Mouse (Mus musculus) lung, embryonic 14.5 days (tissue): Measurements from ENCODE around the gene Dupd1. TPM values are rescaled to one million over a fixed set of nuclear protein-coding genes. Genes with fewer than 3 reads are reported as not detected.

Experiments
- ATAC-seq: fragments of 200-750 bp; cut with Nextera tagmentation; 2 replicates; pipeline ENCODE4 v1.8.0; 2017; ENCODE audit warnings: mild to moderate bottlenecking, moderate TSS enrichment, moderate library complexity; ENCODE audit not compliant: insufficient read depth
- DNase-seq: peaks from one replicate; pipeline ENCODE4 v3.0.0-alpha.2; 2015
- H3K27ac ChIP-seq: fragments of 300-500 bp; sonication (generic); 2 replicates; pipeline ENCODE4 v1.5.1; 2014; ENCODE audit warnings: low read depth, mild to moderate bottlenecking, moderate library complexity
- H3K27me3 ChIP-seq: fragments of 300-500 bp; sonication (generic); 2 replicates; pipeline ENCODE4 v1.6.1; 2014; ENCODE audit warnings: low read length, control low read depth; ENCODE audit not compliant: insufficient read depth
- H3K36me3 ChIP-seq: fragments of 300-500 bp; sonication (generic); 2 replicates; pipeline ENCODE4 v1.6.1; 2014; ENCODE audit warnings: control low read depth; ENCODE audit not compliant: insufficient read depth
- H3K4me1 ChIP-seq: fragments of 300-500 bp; sonication (generic); 2 replicates; pipeline ENCODE4 v1.6.1; 2014; ENCODE audit warnings: antibody characterized with exemption, control low read depth; ENCODE audit not compliant: insufficient read depth
- H3K4me2 ChIP-seq: fragments of 300-500 bp; sonication (generic); 2 replicates; pipeline ENCODE4 v1.6.1; 2014; ENCODE audit warnings: mild to moderate bottlenecking
- H3K4me3 ChIP-seq: fragments of 300-500 bp; sonication (generic); 2 replicates; pipeline ENCODE4 v1.5.1; 2014; ENCODE audit warnings: low read depth, low read length
- H3K9ac ChIP-seq: fragments of 300-500 bp; sonication (generic); 2 replicates; pipeline ENCODE4 v1.6.1; 2014
- H3K9me3 ChIP-seq: fragments of 300-500 bp; sonication (generic); 2 replicates; pipeline ENCODE4 v1.6.1; 2016; ENCODE audit warnings: low read depth, low read length, control low read depth
- CTCF ChIP-seq: IDR thresholded peaks from 2 replicates; pipeline ENCODE4 v1.5.1; 2016; ENCODE audit warnings: antibody characterized with exemption, low read depth
- WGBS: fragments of 180-500 bp; shearing (Covaris S2); extraction: QIAGEN DNeasy Blood & Tissue Kit; methylation state at CpG from one replicate; pipeline ENCODE4 v1.1.7; 2014; 5-methylcytosine and 5-hydroxymethylcytosine counted together
- polyA plus RNA-seq: library from polyadenylated mRNA; unstranded; fragments of >200 nt; fragmentation: Nextera tagmentation; extraction: Ambion mirVana; gene quantifications from 2 replicates; pipeline ENCODE4 v1.2.1, GENCODE M21; 2014

The Dupd1 gene
- polyA plus RNA-seq, 1 experiment from 2014 or later = not detected

DNA sequence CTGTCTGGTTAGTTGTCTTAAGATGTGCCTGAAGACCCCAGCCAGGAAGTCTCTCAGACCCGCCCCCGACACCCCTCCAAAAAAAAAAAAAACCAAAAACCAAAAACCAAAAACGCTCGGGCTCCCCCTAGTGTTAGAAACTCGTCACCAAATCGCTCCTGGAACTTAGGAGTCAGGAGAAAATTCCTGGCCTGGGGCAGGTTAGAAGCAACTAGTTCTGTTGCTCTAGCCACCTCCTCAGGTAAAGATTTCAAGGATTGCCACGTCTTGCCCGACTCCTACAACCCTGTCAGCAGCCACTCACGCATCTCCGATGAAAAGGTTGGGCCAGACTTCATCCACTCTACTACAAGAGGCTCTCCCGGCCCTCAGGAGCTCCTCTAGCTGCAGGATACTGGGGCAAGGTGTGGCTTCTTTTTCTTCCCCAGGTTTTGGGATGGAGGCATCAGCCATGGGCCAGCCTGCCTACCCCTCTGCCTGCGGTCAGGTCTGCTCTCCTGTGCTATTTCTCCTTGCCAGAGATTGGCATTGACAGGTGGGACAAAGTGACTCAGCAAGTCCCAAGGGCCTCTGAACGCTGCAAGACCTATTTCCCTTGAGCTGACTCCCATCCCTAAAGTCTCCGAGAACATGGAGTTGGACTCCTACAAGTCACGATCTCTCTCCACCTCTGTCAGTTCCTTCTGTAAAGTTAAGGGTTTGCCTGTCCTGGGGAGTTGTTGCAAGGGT, 33.9 kb upstream of the Dupd1 start:
- H3K4me1 ChIP-seq = peaks cover 6% of the 10 kb centered on the region; the same call in 1 of the 2 replicates
- DNase-seq = peak; percentile 82
- H3K4me2 ChIP-seq = no peak overlapping the region
- TF ChIP-seq CTCF = peak; percentile 62
- H3K27me3 ChIP-seq = no peaks in the 10 kb centered on the region
- WGBS = 39% methylated on average over 15 of the region's 15 CpGs
- no peaks in the 10 kb centered on the region for H3K36me3 ChIP-seq
- no peak overlapping the region for H3K4me3 ChIP-seq
- H3K9me3 ChIP-seq = no peaks in the 10 kb centered on the region
- no peak for ATAC-seq
- no peak overlapping the region for H3K27ac ChIP-seq
- H3K9ac ChIP-seq = no peak overlapping the region

DNA sequence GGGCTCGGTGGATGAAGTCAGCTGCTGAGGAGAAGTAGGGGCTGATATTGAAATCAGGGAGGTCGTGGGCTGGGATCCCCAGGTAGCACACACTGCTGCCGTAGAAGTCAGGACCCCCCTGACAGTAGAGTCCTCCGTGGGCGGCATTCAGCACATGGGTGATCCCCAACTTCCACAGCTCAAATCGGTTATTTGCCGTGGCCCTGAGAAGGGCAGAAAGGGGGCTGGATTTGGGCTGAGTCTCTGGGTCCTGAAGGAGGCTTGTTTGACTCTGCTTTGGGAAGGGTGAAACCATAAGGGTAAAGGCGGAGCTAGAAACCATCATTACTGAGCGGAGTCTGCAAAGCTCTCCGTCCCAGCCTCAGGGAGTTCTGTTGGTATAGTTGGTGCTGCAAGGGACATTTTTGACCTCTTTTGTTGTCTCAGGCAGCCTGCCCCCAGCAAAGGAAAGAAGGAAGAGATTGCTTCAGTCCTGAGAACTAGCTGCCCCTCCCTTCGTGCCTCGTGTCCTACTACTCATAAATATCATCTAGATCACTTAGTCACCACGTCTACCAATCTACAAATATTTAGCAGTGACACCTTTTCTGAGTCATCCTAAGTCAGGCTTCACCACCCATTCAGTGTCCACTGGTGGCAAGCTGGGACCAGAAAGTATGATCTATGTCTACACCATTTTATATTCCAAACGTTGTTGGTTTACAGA, 33.2 kb upstream of the Dupd1 start:
- no peaks in the 10 kb centered on the region for H3K36me3 ChIP-seq
- H3K27me3 ChIP-seq = no peaks in the 10 kb centered on the region
- H3K4me2 ChIP-seq = no peak overlapping the region
- DNase-seq (no peak), ATAC-seq (no peak)
- no peak overlapping the region for H3K27ac ChIP-seq
- WGBS = 67% methylated on average over 14 of the region's 14 CpGs
- H3K9ac ChIP-seq = no peak overlapping the region
- H3K4me3 ChIP-seq = no peak overlapping the region
- peaks cover 6% of the 10 kb centered on the region; the same call in 1 of the 2 replicates for H3K4me1 ChIP-seq
- no peak for TF ChIP-seq CTCF
- H3K9me3 ChIP-seq = no peaks in the 10 kb centered on the region

DNA sequence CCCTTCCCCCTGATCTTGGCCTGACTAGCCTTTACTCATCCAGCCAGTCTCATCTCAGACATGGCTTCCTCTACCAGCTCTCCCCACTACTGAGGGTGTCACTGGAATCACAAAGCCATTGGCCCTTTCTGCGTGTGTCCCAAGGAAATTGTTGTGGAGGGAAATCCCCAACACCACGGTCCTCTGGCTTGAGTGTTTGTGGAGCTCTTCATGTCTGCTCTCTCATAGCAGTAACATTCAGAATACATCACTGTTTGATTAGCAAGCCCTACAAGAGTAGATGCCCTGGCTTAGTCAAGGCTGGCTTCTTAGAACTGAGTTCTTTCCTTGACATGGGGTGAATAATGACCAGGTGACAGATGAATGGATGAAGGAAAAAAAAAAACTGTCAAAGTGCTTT, 32.5 kb upstream of the Dupd1 start:
- Histone ChIP-seq H3K36me3 (no peaks in the 10 kb centered on the region), H3K4me2 (no peak overlapping the region), H3K4me1 (peaks cover 5% of the 10 kb centered on the region; the same call in 1 of the 2 replicates), H3K9me3 (no peaks in the 10 kb centered on the region), H3K27me3 (no peaks in the 10 kb centered on the region), H3K9ac (no peak overlapping the region), H3K27ac (no peak overlapping the region), H3K4me3 (no peak overlapping the region)
- WGBS = 40% methylated on average over 2 of the region's 2 CpGs
- no peak for TF ChIP-seq CTCF
- DNase-seq (no peak), ATAC-seq (no peak)

DNA sequence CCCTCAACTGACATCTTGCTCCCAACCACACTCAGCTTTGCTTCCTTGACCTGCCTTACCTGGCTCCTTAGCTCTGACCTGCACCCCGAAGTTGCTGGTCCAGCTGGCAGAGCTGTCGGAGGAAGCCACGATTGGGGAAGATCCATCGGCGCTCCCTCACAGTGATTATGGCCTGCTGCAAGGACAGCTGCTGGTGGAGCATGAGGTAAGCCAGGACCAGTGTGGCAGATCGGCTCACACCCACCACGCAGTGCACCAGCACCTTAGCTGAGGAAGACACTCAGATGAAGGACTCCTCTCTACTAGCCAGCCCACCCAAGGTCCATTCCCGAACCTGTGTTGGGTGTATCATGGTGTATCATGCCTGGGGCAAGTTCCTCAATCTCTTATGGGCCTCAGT, 31.9 kb upstream of the Dupd1 start:
- DNase-seq (no peak), ATAC-seq (no peak)
- no peak for TF ChIP-seq CTCF
- H3K4me2 ChIP-seq = no peak overlapping the region
- no peaks in the 10 kb centered on the region for H3K27me3 ChIP-seq
- H3K9me3 ChIP-seq = no peaks in the 10 kb centered on the region
- H3K36me3 ChIP-seq = no peaks in the 10 kb centered on the region
- no peak overlapping the region for H3K4me3 ChIP-seq
- no peak overlapping the region for H3K27ac ChIP-seq
- WGBS = 85% methylated on average over 8 of the region's 8 CpGs
- no peaks in the 10 kb centered on the region for H3K4me1 ChIP-seq
- H3K9ac ChIP-seq = no peak overlapping the region

DNA sequence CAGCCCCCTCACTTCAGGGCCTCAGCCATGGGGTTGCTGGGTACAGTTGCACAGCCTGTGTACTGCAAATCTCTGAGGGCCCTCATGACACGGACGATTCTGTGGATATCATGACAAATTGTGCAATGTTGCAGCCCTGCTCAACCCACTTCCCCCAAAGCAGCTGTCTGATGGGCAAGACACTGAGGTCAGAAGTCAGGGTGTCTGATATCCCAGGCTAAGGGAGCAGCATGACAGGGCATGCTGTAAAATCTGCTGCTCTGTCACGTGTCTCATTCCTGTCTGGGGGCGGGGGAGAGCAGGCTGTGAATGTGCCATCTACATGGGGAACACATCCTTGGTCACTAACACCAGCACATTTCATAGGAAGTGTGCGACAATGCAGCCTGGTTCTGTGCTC, 30.8 kb upstream of the Dupd1 start:
- Histone ChIP-seq H3K9ac (no peak overlapping the region), H3K4me1 (no peaks in the 10 kb centered on the region), H3K27ac (no peak overlapping the region), H3K4me3 (no peak overlapping the region), H3K36me3 (no peaks in the 10 kb centered on the region), H3K9me3 (no peaks in the 10 kb centered on the region), H3K27me3 (no peaks in the 10 kb centered on the region), H3K4me2 (no peak overlapping the region)
- WGBS = 60% methylated on average over 5 of the region's 5 CpGs
- no peak for TF ChIP-seq CTCF
- DNase-seq (no peak), ATAC-seq (no peak)

DNA sequence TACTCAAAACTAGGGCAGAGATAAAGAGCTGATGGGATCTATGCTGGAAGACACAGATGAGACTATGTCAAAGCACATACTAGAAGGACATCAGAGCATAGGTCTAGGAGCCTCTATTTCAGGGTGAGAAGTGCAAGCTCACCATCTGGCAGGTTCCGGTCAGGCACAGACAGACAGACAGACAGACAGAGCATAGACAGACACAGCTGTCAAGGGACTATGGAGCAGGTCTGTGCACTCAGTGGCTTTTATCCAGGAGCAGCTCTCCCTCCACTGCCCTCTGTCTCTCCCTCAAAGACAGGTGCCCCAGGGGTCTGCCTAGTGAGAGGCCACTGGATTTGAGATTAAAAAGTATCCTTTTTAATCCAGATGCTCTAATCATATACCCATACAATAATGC, 29.8 kb upstream of the Dupd1 start:
- DNase-seq (no peak), ATAC-seq (no peak)
- 83% methylated on average over 1 of the region's 1 CpGs for WGBS
- no peaks in the 10 kb centered on the region for H3K9me3 ChIP-seq
- no peak overlapping the region for H3K9ac ChIP-seq
- H3K4me2 ChIP-seq = no peak overlapping the region
- TF ChIP-seq CTCF = no peak
- no peak overlapping the region for H3K27ac ChIP-seq
- no peaks in the 10 kb centered on the region for H3K27me3 ChIP-seq
- no peak overlapping the region for H3K4me3 ChIP-seq
- no peaks in the 10 kb centered on the region for H3K4me1 ChIP-seq
- no peaks in the 10 kb centered on the region for H3K36me3 ChIP-seq

DNA sequence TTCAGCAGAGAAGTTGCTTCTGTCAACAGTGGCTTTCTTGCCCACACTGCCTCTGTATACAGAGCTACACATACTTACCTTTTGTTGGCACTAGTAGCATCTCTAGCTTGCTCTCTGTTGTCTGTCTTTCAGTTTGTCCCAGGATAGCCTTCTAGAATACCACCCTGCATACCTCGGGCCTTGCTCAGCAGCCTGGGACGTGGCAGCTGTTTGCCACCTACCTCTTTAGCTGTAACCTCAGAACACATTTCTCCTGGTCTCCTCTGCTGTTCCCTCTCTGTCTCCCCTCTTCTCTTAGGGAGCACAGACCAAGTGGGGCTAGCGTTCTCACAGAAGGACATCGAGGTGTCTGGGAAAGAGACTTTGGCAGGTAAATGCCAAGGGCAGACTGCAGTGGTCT, 28.1 kb upstream of the Dupd1 start:
- 93% methylated on average over 4 of the region's 4 CpGs for WGBS
- Histone ChIP-seq H3K27me3 (no peaks in the 10 kb centered on the region), H3K4me3 (no peak overlapping the region), H3K4me2 (no peak overlapping the region), H3K4me1 (no peaks in the 10 kb centered on the region), H3K9me3 (no peaks in the 10 kb centered on the region), H3K27ac (no peak overlapping the region), H3K9ac (no peak overlapping the region), H3K36me3 (no peaks in the 10 kb centered on the region)
- ATAC-seq (no peak), DNase-seq (no peak)
- TF ChIP-seq CTCF = no peak
